Mouse (Mus musculus): ENCODE measurements around the gene Gtf2f2. TPM values are rescaled to one million over a fixed set of nuclear protein-coding genes. Genes with fewer than 3 reads are reported as not detected.

The Gtf2f2 gene
- polyA plus RNA-seq, 1 experiment from 2014 or later, result 43.5 TPM

DNA sequence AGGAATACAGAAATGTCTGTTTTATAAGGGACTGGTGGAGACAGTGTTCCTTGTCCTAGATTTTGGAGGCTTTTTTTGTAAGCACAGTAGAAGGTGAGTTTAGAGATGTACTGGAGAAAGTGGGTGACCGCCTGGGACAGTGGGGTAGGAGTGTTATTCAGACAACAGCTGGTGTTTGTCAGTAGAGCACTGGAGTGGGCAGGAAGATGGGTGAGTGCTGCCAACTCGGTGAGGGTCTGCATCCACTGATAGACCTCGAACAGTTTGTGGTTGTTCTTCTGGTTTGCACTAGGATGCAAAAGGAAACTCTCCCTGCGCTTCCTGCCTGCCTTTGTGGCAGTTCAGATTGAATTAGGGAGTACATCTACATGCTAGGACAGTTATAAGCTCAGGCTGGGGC, 163.0 kb downstream of the Gtf2f2 start:
- DNase-seq (ENCODE audit: low spot score), result no peak
- H3K4me1 ChIP-seq, result peaks cover 16% of the 10 kb centered on the region; the same call in 1 of the 2 replicates
- no peaks in the 10 kb centered on the region for H3K9me3 ChIP-seq
- H3K27me3 ChIP-seq (ENCODE audit: insufficient read depth, poor library complexity, severe bottlenecking), result no peaks in the 10 kb centered on the region
- H3K27ac ChIP-seq, result no peak overlapping the region
- peak overlapping the region; percentile 95; the same call in 1 of the 2 replicates for H3K4me3 ChIP-seq
- peaks cover 55% of the 10 kb centered on the region for H3K36me3 ChIP-seq
- WGBS, result 79% methylated on average over 4 of the region's 4 CpGs

Other genes starting within 250 kb of the Gtf2f2 start
- 5.2 and 5.8 TPM in 2 replicates for gene Slc25a30, start 223.8 kb downstream of the Gtf2f2 start, polyA plus RNA-seq (2016; fragmentation: Nextera tagmentation; extraction: Ambion mirVana)
- gene Tpt1, start 165.8 kb downstream of the Gtf2f2 start, polyA plus RNA-seq (2016; fragmentation: Nextera tagmentation; extraction: Ambion mirVana), result 737 and 812 TPM in 2 replicates
- gene Kctd4, start 55.9 kb downstream of the Gtf2f2 start, polyA plus RNA-seq (2016; fragmentation: Nextera tagmentation; extraction: Ambion mirVana), result 0.33 and 0.34 TPM in 2 replicates
- 13.1 and 13.3 TPM in 2 replicates for gene Gpalpp1, start 99.9 kb upstream of the Gtf2f2 start, polyA plus RNA-seq (2016; fragmentation: Nextera tagmentation; extraction: Ambion mirVana)
- 13.5 and 16.6 TPM in 2 replicates for gene Nufip1, start 100.0 kb upstream of the Gtf2f2 start, polyA plus RNA-seq (2016; fragmentation: Nextera tagmentation; extraction: Ambion mirVana)